Mouse (Mus musculus) thymus, adult 2 months (tissue): ENCODE measurements around the gene Cldn4.

Experiments
- CTCF ChIP-seq: fragments of 200-500 bp; IDR thresholded peaks from 2 replicates; pipeline ENCODE4 v1.5.1; 2012; ENCODE audit warnings: mild to moderate bottlenecking, control low read depth, low read length, moderate library complexity, borderline replicate concordance; ENCODE audit not compliant: control insufficient read depth, poor library complexity, insufficient read depth; ENCODE audit errors: extremely low read depth
- POLR2A ChIP-seq: fragments of 200-500 bp; IDR thresholded peaks from 2 replicates; pipeline ENCODE4 v1.6.1; 2012; ENCODE audit warnings: mild to moderate bottlenecking, low read length, control low read depth, moderate library complexity; ENCODE audit not compliant: control insufficient read depth, poor library complexity, insufficient read depth; ENCODE audit errors: extremely low read depth

DNA sequence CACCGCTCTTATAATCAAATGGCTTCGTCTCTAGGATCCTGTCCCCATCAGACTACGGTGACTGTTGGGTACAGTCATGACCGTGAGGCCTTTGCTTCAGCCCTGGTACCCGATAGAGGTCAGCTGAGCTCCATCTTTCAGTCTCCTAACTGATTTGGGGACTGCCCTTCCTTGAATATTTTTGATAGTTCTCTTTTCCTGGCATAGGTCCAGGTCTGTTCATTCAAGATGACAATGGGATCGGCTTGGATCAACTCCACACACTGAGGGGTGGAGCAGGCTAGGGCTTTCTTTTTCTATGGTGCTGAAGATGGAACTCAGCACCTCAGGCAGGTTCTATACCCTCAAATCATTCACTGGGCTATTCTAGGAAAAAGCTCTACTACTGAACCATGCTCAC lies 10.7 kb downstream of the Cldn4 start:
- TF ChIP-seq CTCF = no peak
- TF ChIP-seq POLR2A = no peak
